Mouse (Mus musculus) limb, embryonic 10.5 days (tissue): Measurements from ENCODE around the gene Cat. TPM values are rescaled to one million over a fixed set of nuclear protein-coding genes. Genes with fewer than 3 reads are reported as not detected.

ENCODE experiments used
- DNase-seq: peaks from one replicate; pipeline ENCODE4 v3.0.0-alpha.2; 2017; ENCODE audit warnings: low spot score
- H3K27ac ChIP-seq: fragments of 300-500 bp; sonication (generic); 2 replicates; pipeline ENCODE4 v1.5.1; 2016; ENCODE audit warnings: mild to moderate bottlenecking
- H3K27me3 ChIP-seq: fragments of 300-500 bp; sonication (generic); 2 replicates; pipeline ENCODE4 v1.6.1; 2016; ENCODE audit warnings: low read depth, mild to moderate bottlenecking; ENCODE audit not compliant: poor library complexity, severe bottlenecking
- H3K36me3 ChIP-seq: fragments of 300-500 bp; sonication (generic); 2 replicates; pipeline ENCODE4 v1.6.1; 2016; ENCODE audit warnings: mild to moderate bottlenecking, moderate library complexity
- H3K4me1 ChIP-seq: fragments of 300-500 bp; sonication (generic); 2 replicates; pipeline ENCODE4 v1.6.1; 2016
- H3K4me3 ChIP-seq: fragments of 300-500 bp; sonication (generic); 2 replicates; pipeline ENCODE4 v1.5.1; 2016; ENCODE audit warnings: mild to moderate bottlenecking, moderate library complexity
- H3K9me3 ChIP-seq: fragments of 300-500 bp; sonication (generic); replicated peaks from 2 replicates; pipeline ENCODE4 v1.6.1; 2016; ENCODE audit warnings: mild to moderate bottlenecking
- WGBS: fragments of 180-500 bp; shearing (Covaris S2); methylation state at CpG from one replicate; pipeline ENCODE4 v1.1.7; 2016; 5-methylcytosine and 5-hydroxymethylcytosine counted together
- polyA plus RNA-seq: library from polyadenylated mRNA; unstranded; fragments of >200 nt; fragmentation: Nextera tagmentation; extraction: Ambion mirVana; gene quantifications from 2 replicates; pipeline ENCODE4 v1.2.1, GENCODE M21; 2016

Gene Cat
- polyA plus RNA-seq, result 81.8 and 94.7 TPM in 2 replicates

DNA sequence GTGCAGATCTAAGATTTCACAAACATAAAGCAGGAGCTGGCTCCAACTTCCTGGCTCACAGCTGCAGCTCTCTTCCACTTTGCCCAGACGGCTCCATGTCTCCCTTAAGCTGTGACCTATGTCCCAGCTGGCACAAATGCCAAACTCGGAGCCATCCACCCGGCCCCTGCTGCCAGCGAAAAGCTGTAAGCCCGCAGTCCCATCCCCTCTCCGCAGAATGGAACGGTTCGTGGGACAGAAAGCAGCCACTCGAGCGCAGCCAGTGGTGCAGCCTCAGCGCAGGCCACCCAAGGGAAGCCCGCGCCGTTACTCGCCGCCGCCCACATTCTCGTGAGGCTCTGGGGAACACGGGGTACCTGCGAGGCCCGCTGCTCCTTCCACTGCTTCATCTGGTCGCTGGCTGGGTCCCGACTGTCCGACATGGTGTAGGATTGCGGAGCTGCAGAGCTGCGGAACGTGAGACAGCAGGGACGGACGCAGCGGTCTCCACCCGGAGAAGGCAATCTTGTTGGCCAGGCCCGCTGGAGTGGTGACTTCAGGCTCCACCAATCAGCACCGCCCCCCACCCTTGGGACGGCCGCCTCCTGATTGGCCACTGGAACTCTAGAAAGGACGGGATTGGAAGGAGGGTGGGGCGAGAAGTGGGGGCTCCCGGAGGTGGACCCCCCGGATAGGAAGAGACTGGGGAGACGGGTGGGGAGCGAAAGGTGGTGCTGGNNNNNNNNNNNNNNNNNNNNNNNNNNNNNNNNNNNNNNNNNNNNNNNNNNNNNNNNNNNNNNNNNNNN, at the start of gene Cat:
Gene Cat (minus strand): TSS at position 544 of the 785 bp plus-strand sequence.
- WGBS, result under 1% methylated on average over 41 of the region's 41 CpGs
- peaks cover 25% of the 10 kb centered on the region for H3K4me1 ChIP-seq
- no peaks in the 10 kb centered on the region for H3K36me3 ChIP-seq
- H3K27ac ChIP-seq, result peak within 1 kb of the TSS; percentile 92
- DNase-seq, result peak; percentile 95
- H3K9me3 ChIP-seq, result no peaks in the 10 kb centered on the region
- H3K4me3 ChIP-seq, result peak within 1 kb of the TSS; percentile 75
- no peaks in the 10 kb centered on the region for H3K27me3 ChIP-seq

DNA sequence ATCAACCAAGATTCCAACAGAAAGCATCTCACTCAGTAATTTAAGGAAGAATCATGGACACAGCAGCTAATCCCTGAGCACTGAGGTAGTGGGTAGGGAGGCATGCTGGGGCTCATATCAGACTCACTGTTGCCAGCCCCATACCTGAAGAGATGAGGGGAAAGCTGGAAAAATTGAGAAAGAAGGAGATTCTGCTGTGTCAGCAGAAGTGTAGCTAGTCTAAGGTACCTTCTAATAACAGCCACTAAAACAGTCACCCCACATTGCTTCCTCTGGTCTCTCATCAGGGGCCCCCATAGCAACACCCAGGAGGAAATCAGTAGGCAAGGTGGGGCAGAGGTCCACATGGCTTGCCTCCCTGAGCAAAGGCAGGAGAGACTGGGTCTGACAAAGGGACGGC, 40.6 kb upstream of the Cat start:
- H3K4me1 ChIP-seq, result no peaks in the 10 kb centered on the region
- DNase-seq, result no peak
- WGBS, result 91% methylated on average over 1 of the region's 1 CpGs
- no peak overlapping the region for H3K27ac ChIP-seq
- no peak overlapping the region for H3K4me3 ChIP-seq
- no peaks in the 10 kb centered on the region for H3K9me3 ChIP-seq
- no peaks in the 10 kb centered on the region for H3K36me3 ChIP-seq
- H3K27me3 ChIP-seq, result no peaks in the 10 kb centered on the region

DNA sequence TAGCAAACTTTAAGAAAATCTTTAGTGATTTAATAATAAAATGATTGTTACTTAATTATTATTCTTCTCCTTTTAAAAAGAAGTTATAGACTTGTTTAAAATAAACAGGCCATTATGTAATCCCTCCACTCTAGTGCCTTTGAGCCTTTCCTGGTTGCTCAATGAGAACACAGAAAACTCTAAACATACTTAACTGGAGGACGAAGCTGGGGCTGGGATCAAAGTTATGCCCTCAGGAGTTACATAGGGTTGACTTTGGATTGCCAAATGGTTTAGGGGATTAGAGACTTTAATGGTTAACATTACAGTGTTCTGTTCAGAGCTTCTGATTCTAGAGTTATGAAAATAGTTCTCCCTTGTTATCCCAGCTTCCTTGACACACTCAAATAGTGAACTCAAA, 31.5 kb upstream of the Cat start:
- Histone ChIP-seq H3K4me3 (no peak overlapping the region), H3K27me3 (no peaks in the 10 kb centered on the region), H3K27ac (no peak overlapping the region), H3K9me3 (no peaks in the 10 kb centered on the region), H3K4me1 (no peaks in the 10 kb centered on the region), H3K36me3 (no peaks in the 10 kb centered on the region)
- WGBS, result 73% methylated on average over 1 of the region's 1 CpGs
- no peak for DNase-seq

DNA sequence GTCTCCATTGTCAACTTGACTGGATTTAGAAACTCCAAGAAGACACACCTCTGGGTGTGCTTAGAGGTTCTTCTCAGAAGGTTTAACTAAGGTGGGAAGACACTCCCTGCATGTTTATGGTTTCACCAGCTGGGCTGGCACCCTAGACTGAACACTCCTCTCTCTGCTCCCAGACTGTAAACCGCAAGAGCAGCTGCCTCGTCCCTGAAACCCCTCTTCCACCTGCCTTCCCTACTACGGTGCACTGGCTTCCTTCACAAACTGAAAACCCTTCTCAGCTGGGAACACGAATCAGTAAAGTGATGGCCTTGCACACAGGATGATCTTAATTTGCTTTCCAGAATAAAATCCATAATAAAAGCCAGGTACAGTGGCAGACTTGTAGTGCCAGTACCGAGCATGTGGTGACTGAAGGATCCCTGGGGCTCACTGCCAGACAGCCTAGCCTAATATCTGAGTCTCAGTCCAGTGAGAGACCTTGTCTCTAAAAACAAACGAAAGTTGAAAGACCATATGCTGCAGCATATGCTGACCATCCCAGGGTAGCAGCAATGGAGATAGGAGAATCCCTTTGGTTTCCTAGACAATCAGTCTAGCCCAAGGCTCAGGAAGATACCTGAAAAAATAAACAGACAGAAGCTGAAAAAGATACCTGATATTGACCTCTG, 30.7 kb upstream of the Cat start:
- Histone ChIP-seq H3K9me3 (no peaks in the 10 kb centered on the region), H3K27ac (no peak overlapping the region), H3K36me3 (no peaks in the 10 kb centered on the region), H3K27me3 (no peaks in the 10 kb centered on the region), H3K4me3 (no peak overlapping the region), H3K4me1 (no peaks in the 10 kb centered on the region)
- DNase-seq, result no peak
- 82% methylated on average over 6 of the region's 6 CpGs for WGBS

DNA sequence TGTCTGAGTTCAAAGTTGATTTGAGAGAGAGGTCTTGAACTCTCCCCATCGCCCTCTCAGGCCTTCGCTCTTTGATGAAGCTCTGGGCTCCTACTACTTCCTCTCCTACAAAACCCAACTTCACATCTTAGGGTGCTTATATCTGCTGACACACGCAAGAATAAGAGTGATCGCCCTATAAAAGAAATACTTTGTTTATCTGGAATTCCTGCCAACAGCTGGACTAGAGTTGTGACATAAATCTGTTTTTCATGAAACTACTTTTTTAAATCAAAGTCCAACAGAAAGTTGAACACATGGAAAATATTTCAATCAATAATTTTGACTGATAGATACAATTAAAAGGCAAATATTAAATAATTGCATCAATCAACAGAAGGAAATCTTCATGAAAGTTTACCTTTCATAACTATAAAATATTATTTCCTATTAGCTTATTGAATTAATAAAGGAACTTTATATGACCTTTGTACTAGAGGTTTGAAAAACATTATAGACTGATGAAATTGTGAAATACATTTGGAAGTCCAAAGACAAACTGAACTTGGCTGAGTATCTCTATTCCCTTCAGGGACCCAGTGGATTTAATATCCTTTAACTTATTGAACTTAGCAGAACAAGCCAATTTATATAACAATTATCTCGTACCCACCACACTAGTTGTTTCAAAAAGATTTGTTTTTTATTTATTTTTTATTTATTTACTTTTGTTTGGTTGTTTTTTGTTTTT, 27.3 kb upstream of the Cat start:
- H3K27me3 ChIP-seq, result no peaks in the 10 kb centered on the region
- WGBS, result 86% methylated on average over 5 of the region's 5 CpGs
- H3K36me3 ChIP-seq, result no peaks in the 10 kb centered on the region
- no peaks in the 10 kb centered on the region for H3K4me1 ChIP-seq
- H3K4me3 ChIP-seq, result no peak overlapping the region
- no peaks in the 10 kb centered on the region for H3K9me3 ChIP-seq
- DNase-seq, result no peak
- H3K27ac ChIP-seq, result no peak overlapping the region

DNA sequence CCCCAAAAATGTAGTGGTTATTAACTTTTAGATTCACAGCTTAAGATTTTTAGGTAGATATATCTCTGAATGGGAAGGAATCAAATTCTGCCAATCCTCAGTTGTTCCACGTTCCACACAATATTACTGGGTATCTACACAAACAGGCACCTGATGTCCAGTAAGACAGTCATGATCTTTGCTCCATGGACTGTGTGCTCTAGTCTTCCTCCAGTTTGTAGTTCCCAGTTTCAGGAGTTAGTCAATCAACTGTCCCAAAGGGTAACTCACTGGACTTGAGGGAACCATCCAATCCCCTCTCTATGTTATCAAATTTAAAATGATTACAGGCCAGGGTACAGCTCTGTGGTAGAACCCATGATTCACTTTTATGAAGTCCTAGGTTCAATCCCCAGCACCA, 26.7 kb upstream of the Cat start:
- H3K27ac ChIP-seq, result no peak overlapping the region
- H3K4me1 ChIP-seq, result no peaks in the 10 kb centered on the region
- no peak overlapping the region for H3K4me3 ChIP-seq
- 92% methylated on average over 1 of the region's 1 CpGs for WGBS
- no peaks in the 10 kb centered on the region for H3K9me3 ChIP-seq
- no peaks in the 10 kb centered on the region for H3K36me3 ChIP-seq
- no peaks in the 10 kb centered on the region for H3K27me3 ChIP-seq
- DNase-seq, result no peak

DNA sequence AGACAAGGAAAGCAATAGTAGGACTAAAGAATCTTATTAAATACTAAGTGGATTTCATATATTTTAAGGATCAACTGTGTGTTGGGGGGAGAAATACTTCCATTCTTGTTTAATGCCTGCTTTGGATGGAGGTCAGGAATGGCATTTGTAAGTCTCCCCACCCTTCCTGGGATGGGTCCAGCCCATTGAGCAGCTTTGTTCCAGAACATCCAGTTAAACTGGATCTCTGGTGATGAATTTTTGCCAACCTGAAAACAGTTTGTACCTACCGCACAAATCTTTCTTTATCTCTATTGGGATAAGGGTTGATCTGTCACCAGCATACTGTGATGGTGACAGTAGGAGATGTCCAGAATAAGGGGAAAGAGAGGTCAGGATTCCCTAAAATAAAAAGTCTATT, 26.1 kb upstream of the Cat start:
- WGBS, result 100% methylated on average over 1 of the region's 1 CpGs
- DNase-seq, result no peak

DNA sequence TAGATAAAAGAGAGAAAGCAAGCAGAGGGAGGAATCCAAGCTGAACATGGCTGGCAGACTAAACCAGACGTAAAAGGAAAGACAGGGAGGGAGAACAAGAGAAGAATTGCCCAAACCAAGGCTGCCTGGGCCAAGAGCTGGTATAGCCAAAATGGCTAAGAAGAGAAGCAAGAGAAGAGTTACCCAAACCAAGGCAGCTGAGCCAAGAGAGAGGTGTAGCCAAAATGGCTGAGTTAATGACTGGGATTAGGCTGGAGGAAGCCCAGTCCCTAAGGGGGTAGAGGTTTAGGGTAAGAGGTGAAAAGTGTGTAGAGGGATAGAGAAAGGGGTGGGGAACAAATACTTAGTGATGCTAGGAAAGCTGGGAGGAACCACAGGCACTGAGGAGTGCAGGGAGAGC, 22.7 kb upstream of the Cat start:
- 92% methylated on average over 1 of the region's 1 CpGs for WGBS
- no peak overlapping the region for H3K27ac ChIP-seq
- H3K27me3 ChIP-seq, result no peaks in the 10 kb centered on the region
- H3K4me1 ChIP-seq, result no peaks in the 10 kb centered on the region
- no peak for DNase-seq
- no peaks in the 10 kb centered on the region for H3K9me3 ChIP-seq
- H3K4me3 ChIP-seq, result no peak overlapping the region
- no peaks in the 10 kb centered on the region for H3K36me3 ChIP-seq

More for the DNA sequence above, 26.1 kb upstream of the Cat start:
- no peak overlapping the region for H3K4me3 ChIP-seq
- no peaks in the 10 kb centered on the region for H3K9me3 ChIP-seq
- no peaks in the 10 kb centered on the region for H3K36me3 ChIP-seq
- no peaks in the 10 kb centered on the region for H3K4me1 ChIP-seq
- no peaks in the 10 kb centered on the region for H3K27me3 ChIP-seq
- no peak overlapping the region for H3K27ac ChIP-seq

DNA sequence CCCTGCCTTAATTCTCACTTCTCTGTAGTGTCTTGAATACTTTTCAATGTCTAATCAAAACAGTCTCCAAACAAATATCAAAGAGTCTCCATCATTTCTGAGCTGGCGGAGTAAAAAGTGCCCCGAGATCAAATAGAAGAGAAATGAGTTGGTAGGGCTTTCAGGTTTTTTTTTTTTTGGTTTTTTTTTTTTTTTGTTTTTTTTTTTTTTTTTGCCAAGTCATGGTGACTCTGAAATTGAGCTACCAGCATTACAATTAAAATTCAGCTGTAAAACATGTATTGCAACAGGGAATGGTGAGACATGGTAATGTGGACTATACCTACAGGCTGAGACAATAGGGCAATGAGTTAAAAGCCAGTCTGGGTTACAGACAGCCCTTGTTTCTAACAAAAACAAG, 21.0 kb upstream of the Cat start:
- Histone ChIP-seq H3K4me1 (no peaks in the 10 kb centered on the region), H3K36me3 (no peaks in the 10 kb centered on the region), H3K4me3 (no peak overlapping the region), H3K27me3 (no peaks in the 10 kb centered on the region), H3K27ac (no peak overlapping the region), H3K9me3 (no peaks in the 10 kb centered on the region)
- DNase-seq, result no peak
- WGBS, result 91% methylated on average over 2 of the region's 2 CpGs

DNA sequence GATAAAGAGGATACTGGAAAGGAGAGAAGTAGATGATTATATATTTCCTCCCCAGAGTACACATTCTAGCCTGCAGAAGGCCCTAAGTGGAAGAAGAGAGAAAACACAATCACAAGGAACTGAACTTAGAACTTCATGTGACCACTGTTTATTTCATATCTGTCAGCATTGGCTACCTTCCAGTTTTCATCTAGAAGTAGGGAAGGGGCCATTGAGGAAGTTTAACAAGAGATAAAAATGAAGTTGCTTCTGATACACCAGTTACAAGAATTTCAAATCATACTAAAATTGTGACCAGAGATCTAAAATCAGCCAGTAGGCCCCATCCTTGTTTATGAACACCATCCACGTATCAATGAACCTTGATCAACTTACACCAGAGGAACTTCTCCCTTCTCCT, 19.5 kb upstream of the Cat start:
- 84% methylated on average over 1 of the region's 1 CpGs for WGBS
- H3K36me3 ChIP-seq, result no peaks in the 10 kb centered on the region
- no peaks in the 10 kb centered on the region for H3K9me3 ChIP-seq
- H3K27me3 ChIP-seq, result no peaks in the 10 kb centered on the region
- no peak for DNase-seq
- H3K4me3 ChIP-seq, result no peak overlapping the region
- H3K4me1 ChIP-seq, result no peaks in the 10 kb centered on the region
- H3K27ac ChIP-seq, result no peak overlapping the region

DNA sequence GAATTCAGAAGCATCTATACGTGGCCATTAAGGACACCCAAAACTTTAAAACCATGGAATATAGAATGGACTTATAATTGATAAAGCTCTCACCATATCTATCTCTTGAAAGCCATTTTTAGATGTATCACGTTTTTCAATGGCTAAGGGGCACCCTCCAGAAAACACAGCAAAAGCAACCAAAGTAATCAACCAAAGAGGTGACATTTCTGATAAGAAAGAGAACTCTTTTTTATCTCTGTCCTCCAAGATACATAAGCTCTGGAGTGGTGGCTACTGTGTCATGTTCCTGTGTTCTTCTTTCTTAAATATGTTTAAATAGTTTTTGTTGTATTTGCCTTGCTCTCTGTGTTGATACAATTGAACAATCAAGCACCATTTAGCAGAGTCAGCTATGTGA, 15.8 kb upstream of the Cat start:
- 75% methylated on average over 2 of the region's 2 CpGs for WGBS
- no peak overlapping the region for H3K27ac ChIP-seq
- no peak overlapping the region for H3K4me3 ChIP-seq
- H3K4me1 ChIP-seq, result no peaks in the 10 kb centered on the region
- H3K36me3 ChIP-seq, result no peaks in the 10 kb centered on the region
- H3K27me3 ChIP-seq, result no peaks in the 10 kb centered on the region
- no peaks in the 10 kb centered on the region for H3K9me3 ChIP-seq
- DNase-seq, result no peak

DNA sequence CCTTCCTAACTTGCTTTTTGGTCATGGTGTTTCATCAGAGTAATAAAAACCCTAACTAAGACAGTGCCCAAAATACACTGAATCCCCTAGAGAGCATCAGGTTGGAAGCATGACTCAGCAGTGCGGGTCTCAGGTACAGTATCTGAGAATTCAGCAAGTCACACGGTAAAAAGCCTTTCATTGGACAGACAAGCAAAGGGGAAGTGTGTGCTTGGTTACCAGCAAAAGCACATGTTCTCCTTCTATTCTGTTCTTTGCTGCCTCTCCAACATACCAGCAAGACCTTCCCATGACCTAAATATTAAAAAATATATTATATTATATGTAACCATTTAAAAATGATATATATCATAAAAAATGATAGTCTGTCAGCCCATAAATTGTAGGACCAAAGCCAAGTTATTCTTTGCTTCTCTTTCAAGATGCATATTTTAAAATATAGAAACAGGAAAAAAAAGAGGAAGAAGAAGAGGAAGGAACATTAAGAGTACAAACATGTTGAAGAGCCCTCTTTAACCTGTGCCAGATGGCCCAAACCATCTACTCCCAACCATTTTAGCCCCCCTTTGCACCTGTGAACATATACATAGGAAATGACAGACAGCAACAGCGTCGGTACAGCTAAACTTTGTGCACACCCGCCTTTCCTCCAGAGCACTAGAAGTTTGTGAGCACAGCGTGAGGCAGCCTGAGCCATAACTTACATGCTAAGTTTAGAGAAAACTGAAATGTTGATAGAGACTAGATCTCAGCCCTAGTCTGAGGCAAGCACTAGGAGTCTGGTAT, 10.9 kb upstream of the Cat start:
- no peaks in the 10 kb centered on the region for H3K9me3 ChIP-seq
- WGBS, result 92% methylated on average over 6 of the region's 6 CpGs
- no peak for DNase-seq
- no peaks in the 10 kb centered on the region for H3K27me3 ChIP-seq
- no peaks in the 10 kb centered on the region for H3K36me3 ChIP-seq
- no peak overlapping the region for H3K4me3 ChIP-seq
- H3K4me1 ChIP-seq, result no peaks in the 10 kb centered on the region
- H3K27ac ChIP-seq, result no peak overlapping the region
